Mouse (Mus musculus) hindbrain, postnatal 0 days (tissue): ENCODE data around the gene Oaz1. TPM values are rescaled to one million over a fixed set of nuclear protein-coding genes. Genes with fewer than 3 reads are reported as not detected.

Experiments used
- ATAC-seq: fragments of 200-750 bp; cut with Nextera tagmentation; 2 replicates; pipeline ENCODE4 v1.8.0; 2017; ENCODE audit warnings: mild to moderate bottlenecking, moderate TSS enrichment, moderate library complexity
- DNase-seq: peaks from one replicate; pipeline ENCODE4 v3.0.0-alpha.2; 2015; ENCODE audit warnings: low spot score
- H3K27ac ChIP-seq: fragments of 300-500 bp; sonication (generic); 2 replicates; pipeline ENCODE4 v1.5.1; 2014; ENCODE audit warnings: mild to moderate bottlenecking
- H3K27me3 ChIP-seq: fragments of 300-500 bp; sonication (generic); 2 replicates; pipeline ENCODE4 v1.6.1; 2014; ENCODE audit warnings: low read length, mixed read lengths; ENCODE audit not compliant: insufficient read depth
- H3K36me3 ChIP-seq: fragments of 300-500 bp; sonication (generic); 2 replicates; pipeline ENCODE4 v1.6.1; 2014; ENCODE audit warnings: low read length, mixed read lengths; ENCODE audit not compliant: insufficient read depth
- H3K4me1 ChIP-seq: fragments of 300-500 bp; sonication (generic); 2 replicates; pipeline ENCODE4 v1.6.1; 2014; ENCODE audit warnings: antibody characterized with exemption, low read length, mixed read lengths; ENCODE audit not compliant: insufficient read depth
- H3K4me2 ChIP-seq: fragments of 300-500 bp; sonication (generic); 2 replicates; pipeline ENCODE4 v1.6.1; 2014; ENCODE audit warnings: low read depth, mild to moderate bottlenecking, low read length, moderate library complexity, mixed read lengths
- H3K4me3 ChIP-seq: fragments of 300-500 bp; sonication (generic); 2 replicates; pipeline ENCODE4 v1.5.1; 2014; ENCODE audit warnings: low read length
- H3K9ac ChIP-seq: fragments of 300-500 bp; sonication (generic); replicated peaks from 2 replicates; pipeline ENCODE4 v1.6.1; 2014; ENCODE audit warnings: mild to moderate bottlenecking, low read length, moderate library complexity, mixed read lengths
- H3K9me3 ChIP-seq: fragments of 300-500 bp; sonication (generic); 2 replicates; pipeline ENCODE4 v1.6.1; 2016; ENCODE audit warnings: low read length, mixed read lengths
- CTCF ChIP-seq: IDR thresholded peaks from 2 replicates; pipeline ENCODE4 v1.5.1; 2016; ENCODE audit warnings: antibody characterized with exemption, control low read depth, low read depth
- WGBS: fragments of 180-500 bp; shearing (Covaris S2); extraction: QIAGEN DNeasy Blood & Tissue Kit; methylation state at CpG from one replicate; pipeline ENCODE4 v1.1.7; 2014; 5-methylcytosine and 5-hydroxymethylcytosine counted together
- polyA plus RNA-seq: library from polyadenylated mRNA; unstranded; fragments of >200 nt; fragmentation: Nextera tagmentation; extraction: Ambion mirVana; gene quantifications from 2 replicates; pipeline ENCODE4 v1.2.1, GENCODE M21; 2015
- total RNA-seq: library from RNA; depleted of rRNA; stranded (reverse); fragments of >200 nt; gene quantifications from 2 replicates; pipeline ENCODE4 v1.2.3, GENCODE M21; 2014

The Oaz1 gene
- total and polyA plus RNA-seq, 2 experiments from 2014 or later: 1,180 to 1,185 TPM

- TF ChIP-seq CTCF: no peak
- Histone ChIP-seq H3K9me3 (no peaks in the 10 kb centered on the region), H3K9ac (peak overlapping the region; percentile 79), H3K4me1 (peaks cover 21% of the 10 kb centered on the region), H3K27ac (peak overlapping the region; percentile 79), H3K27me3 (peaks cover 5% of the 10 kb centered on the region; the same call in 1 of the 2 replicates), H3K4me3 (peak overlapping the region; percentile 43), H3K36me3 (peaks cover 25% of the 10 kb centered on the region), H3K4me2 (peak overlapping the region; percentile 81)
- ATAC-seq: peak; percentile 84
- 0% methylated on average over 58 of the region's 58 CpGs for WGBS
- peak; percentile 91 for DNase-seq
Measured at GRCm38 (mm10) chr10:80807057-80807627, 19.3 kb upstream of the Oaz1 start.

DNA sequence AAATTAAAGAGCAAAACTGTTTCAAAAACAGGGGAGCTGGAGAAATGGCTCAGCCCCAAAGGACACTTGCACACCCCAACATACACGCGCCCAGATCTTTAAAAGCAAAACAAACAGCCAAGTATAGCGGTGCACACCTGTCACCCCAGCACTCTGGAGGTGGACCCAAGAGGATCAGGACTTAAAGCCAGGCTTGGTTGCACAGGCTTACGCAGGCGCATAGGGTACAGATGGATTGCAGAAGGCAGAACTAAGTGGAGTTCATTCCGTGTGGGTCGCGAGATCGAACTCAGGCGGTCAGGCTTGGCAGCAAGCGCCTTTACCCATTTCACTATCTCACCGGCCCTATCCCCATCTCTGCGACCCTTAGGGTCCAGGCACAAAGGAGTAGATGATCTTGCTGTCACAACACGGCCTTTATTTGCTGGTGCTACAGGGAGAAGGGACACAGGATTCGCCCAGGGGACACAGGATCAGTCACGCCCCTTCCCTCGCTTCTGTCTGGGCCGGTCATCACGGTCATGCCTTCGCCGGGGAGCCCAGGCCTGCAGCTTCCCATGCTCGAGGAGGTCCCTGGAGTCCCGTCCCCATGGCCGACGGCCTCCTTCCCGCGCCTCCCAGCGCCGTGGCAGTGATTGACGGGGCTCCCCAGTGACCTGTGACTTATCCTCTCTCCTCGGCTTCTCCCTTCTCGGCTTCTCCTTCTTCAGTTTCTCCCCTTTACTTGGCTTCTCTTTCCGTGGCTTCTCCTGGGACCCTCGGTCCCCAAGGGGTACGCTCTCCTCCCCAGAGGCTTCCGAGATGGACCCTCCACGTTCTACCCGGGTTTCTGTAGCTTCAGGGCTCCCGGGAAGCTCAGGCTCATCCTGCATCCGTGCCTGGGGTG lies 18.1 kb upstream of the Oaz1 start:
- peaks cover 21% of the 10 kb centered on the region for H3K4me1 ChIP-seq
- H3K27ac ChIP-seq: 0 out of 2 replicates have a peak overlapping the region, but pooled peaks have one; percentile 79
- ATAC-seq (no peak), DNase-seq (no peak)
- peak overlapping the region; percentile 81 for H3K4me2 ChIP-seq
- 17% methylated on average over 39 of the region's 40 CpGs for WGBS
- TF ChIP-seq CTCF: no peak
- peaks cover 5% of the 10 kb centered on the region; the same call in 1 of the 2 replicates for H3K27me3 ChIP-seq
- H3K9ac ChIP-seq: 0 out of 2 replicates have a peak overlapping the region, but pooled peaks have one; percentile 3
- peaks cover 14% of the 10 kb centered on the region for H3K36me3 ChIP-seq
- no peaks in the 10 kb centered on the region for H3K9me3 ChIP-seq
- H3K4me3 ChIP-seq: peak overlapping the region; percentile 8; the same call in 1 of the 2 replicates

DNA sequence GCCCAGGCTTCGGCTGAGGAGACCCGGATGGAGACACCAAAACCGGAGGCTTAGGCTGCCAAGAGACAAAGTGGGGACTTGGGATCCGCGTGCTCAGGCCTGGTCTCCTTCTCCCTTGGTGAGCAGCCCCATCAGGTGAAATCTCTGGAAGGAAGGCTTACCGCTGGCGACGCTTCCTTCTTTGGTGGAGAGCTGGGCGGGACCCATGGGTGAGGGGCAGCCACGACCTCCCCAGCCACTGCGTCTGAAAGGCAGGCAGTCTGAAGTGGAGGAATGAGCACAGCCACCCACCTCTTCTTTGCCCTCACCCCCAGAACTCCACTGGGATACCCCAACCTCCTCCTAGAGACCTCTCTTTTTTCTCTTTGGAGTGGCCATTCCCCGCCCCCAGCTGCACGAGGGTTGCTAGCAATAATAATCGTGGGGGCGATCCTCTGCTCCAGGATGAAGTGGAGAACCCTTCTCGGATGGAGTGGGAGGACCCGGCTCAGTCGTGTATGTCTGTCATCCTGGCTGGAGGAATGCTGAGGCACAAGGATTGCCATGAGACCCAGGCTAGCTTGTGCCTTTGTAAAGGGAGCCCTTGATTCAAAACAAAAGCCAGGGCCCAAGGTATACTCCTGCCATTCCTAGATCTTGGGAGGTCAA lies 17.3 kb upstream of the Oaz1 start:
- WGBS: 10% methylated on average over 17 of the region's 18 CpGs
- peaks cover 5% of the 10 kb centered on the region; the same call in 1 of the 2 replicates for H3K27me3 ChIP-seq
- H3K4me3 ChIP-seq: peak overlapping the region; percentile 8; the same call in 1 of the 2 replicates
- ATAC-seq (no peak), DNase-seq (no peak)
- H3K4me2 ChIP-seq: peak overlapping the region; percentile 81
- no peaks in the 10 kb centered on the region for H3K9me3 ChIP-seq
- H3K27ac ChIP-seq: no peak overlapping the region
- H3K4me1 ChIP-seq: peaks cover 21% of the 10 kb centered on the region
- H3K9ac ChIP-seq: 0 out of 2 replicates have a peak overlapping the region, but pooled peaks have one; percentile 3
- TF ChIP-seq CTCF: no peak
- peaks cover 8% of the 10 kb centered on the region; the same call in 1 of the 2 replicates for H3K36me3 ChIP-seq

- Histone ChIP-seq H3K36me3 (no peaks in the 10 kb centered on the region), H3K4me3 (no peak overlapping the region), H3K4me1 (peaks cover 21% of the 10 kb centered on the region), H3K9ac (no peak overlapping the region), H3K9me3 (no peaks in the 10 kb centered on the region), H3K27ac (no peak overlapping the region), H3K4me2 (0 out of 2 replicates have a peak overlapping the region, but pooled peaks have one; percentile 23), H3K27me3 (peaks cover 5% of the 10 kb centered on the region; the same call in 1 of the 2 replicates)
- WGBS: 7% methylated on average over 15 of the region's 20 CpGs
- ATAC-seq (no peak), DNase-seq (no peak)
- no peak for TF ChIP-seq CTCF
Measured at GRCm38 (mm10) chr10:80810084-80810483, 16.4 kb upstream of the Oaz1 start.

- DNase-seq (no peak), ATAC-seq (no peak)
- no peaks in the 10 kb centered on the region for H3K36me3 ChIP-seq
- no peak overlapping the region for H3K9ac ChIP-seq
- no peak for TF ChIP-seq CTCF
- H3K27ac ChIP-seq: no peak overlapping the region
- peaks cover 5% of the 10 kb centered on the region; the same call in 1 of the 2 replicates for H3K27me3 ChIP-seq
- 69% methylated on average over 5 of the region's 5 CpGs for WGBS
- no peak overlapping the region for H3K4me3 ChIP-seq
- no peak overlapping the region for H3K4me2 ChIP-seq
- H3K9me3 ChIP-seq: no peaks in the 10 kb centered on the region
- H3K4me1 ChIP-seq: peaks cover 14% of the 10 kb centered on the region; the same call in 1 of the 2 replicates
Measured at GRCm38 (mm10) chr10:80812391-80813041, 13.9 kb upstream of the Oaz1 start.

DNA sequence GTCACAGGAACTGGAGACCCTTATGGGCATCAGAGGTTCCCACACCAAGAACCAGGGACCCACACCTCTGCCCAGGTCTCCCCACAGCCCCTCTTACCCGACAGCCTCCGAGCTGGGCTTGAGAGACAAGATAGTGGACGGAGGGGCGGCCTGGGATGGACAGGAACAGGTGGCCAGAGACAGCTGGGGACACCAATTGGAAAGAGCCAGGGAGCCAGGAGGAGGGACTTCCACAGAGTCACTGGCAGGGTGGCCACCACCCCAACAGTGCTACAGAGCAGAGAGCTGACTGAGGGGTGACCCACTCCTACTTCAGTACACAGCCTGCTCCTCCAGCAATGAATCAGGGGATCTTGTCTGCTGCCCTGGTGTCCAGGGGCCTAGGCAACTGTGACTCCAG lies 13.1 kb upstream of the Oaz1 start, which contains the start of gene Jsrp1:
Gene Jsrp1 (minus strand): TSS at position 133 of the 400 bp plus-strand sequence.
- 64% methylated on average over 4 of the region's 4 CpGs for WGBS
- Histone ChIP-seq H3K4me1 (peaks cover 14% of the 10 kb centered on the region; the same call in 1 of the 2 replicates), H3K4me2 (no peak within 1 kb of the TSS), H3K36me3 (no peaks in the 10 kb centered on the region), H3K27me3 (peaks cover 5% of the 10 kb centered on the region; the same call in 1 of the 2 replicates), H3K27ac (no peak within 1 kb of the TSS), H3K9ac (no peak within 1 kb of the TSS), H3K4me3 (no peak within 1 kb of the TSS), H3K9me3 (no peaks in the 10 kb centered on the region)
- TF ChIP-seq CTCF: no peak
- ATAC-seq (no peak), DNase-seq (no peak)
